Mouse (Mus musculus): ENCODE results near the gene Abca3. TPM values are rescaled to one million over a fixed set of nuclear protein-coding genes. Genes with fewer than 3 reads are reported as not detected.

Abca3 gene
- polyA plus RNA-seq, 1 experiment = 52.2 TPM

DNA sequence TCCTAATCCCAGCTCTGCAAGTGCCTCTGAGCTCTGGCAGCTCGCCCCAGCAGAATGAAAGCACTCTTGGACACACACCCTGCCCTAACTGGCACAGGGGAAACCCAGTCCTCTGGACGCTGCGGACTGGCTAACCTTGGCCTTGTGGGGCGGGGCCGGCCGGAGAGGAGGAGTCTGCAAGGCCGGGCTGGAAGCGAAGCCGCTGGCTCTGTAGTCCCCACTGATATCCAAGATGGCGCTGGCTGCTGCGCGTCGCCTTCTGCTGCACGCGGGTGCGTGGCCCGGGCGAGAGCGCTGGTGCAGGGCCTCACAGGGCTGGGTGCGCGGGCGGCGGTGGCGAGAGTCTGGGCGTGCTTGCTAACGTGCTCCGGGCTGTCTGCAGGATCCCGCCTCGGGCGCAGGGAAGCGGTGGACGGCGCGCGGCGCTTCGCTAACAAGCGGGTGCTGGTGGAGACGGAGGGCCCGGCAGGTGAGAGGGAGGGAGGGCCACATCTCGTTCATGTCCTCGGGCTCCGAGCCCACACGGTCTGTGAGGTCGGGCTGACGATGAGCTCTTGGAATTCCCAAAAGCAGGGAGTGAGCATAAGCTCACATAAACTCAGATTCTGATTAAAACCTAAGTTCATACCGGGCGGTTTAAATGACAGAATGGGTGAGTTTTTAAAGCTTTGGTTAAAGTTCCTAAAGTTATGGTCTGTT, 74.9 kb downstream of the Abca3 start, which contains the start of gene Eci1:
Gene Eci1, plus strand, starts transcription at position 171 of the 699 bp plus-strand sequence.
- TF ChIP-seq CTCF (IDR thresholded peaks at IDR 0.05; ENCODE audit: extremely low read depth, insufficient read depth, low read length) (no peak), POLR2A (IDR thresholded peaks at IDR 0.05; ENCODE audit: extremely low read depth, insufficient read depth, low read length) (peak; percentile 59; the same call in 1 of the 2 replicates)
- H3K4me3 ChIP-seq (ENCODE audit: insufficient read depth, low read length) = peak within 1 kb of the TSS; percentile 49
- peak within 1 kb of the TSS; percentile 90 for H3K27ac ChIP-seq (ENCODE audit: insufficient read depth, low read length)
- no peaks in the 10 kb centered on the region for H3K4me1 ChIP-seq (ENCODE audit: control insufficient read depth, insufficient read depth, low read length)

DNA sequence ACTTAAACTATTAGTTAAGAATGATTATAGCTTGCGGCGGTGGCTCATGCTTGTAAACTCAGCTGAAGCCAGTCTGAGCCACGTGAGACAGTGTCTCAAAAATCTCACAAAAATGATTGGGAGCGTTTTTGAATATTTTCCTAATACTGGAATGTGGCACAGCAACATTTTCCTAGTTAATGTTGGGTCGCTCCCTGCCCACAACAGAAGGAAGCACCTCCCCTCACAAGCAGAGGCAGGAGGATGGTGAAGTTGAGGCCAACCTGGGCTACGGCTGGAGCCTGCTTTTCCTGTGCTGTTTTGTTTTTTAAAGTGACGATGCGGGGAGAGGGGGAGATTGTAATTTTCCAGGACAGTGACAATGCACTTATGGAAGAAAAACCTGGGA, 75.4 kb downstream of the Abca3 start:
- no peak overlapping the region for H3K27ac ChIP-seq (ENCODE audit: insufficient read depth, low read length)
- peak overlapping the region; percentile 49 for H3K4me3 ChIP-seq (ENCODE audit: insufficient read depth, low read length)
- H3K4me1 ChIP-seq (ENCODE audit: control insufficient read depth, insufficient read depth, low read length) = no peaks in the 10 kb centered on the region
- TF ChIP-seq CTCF (IDR thresholded peaks at IDR 0.05; ENCODE audit: extremely low read depth, insufficient read depth, low read length) (no peak), POLR2A (IDR thresholded peaks at IDR 0.05; ENCODE audit: extremely low read depth, insufficient read depth, low read length) (no peak)

DNA sequence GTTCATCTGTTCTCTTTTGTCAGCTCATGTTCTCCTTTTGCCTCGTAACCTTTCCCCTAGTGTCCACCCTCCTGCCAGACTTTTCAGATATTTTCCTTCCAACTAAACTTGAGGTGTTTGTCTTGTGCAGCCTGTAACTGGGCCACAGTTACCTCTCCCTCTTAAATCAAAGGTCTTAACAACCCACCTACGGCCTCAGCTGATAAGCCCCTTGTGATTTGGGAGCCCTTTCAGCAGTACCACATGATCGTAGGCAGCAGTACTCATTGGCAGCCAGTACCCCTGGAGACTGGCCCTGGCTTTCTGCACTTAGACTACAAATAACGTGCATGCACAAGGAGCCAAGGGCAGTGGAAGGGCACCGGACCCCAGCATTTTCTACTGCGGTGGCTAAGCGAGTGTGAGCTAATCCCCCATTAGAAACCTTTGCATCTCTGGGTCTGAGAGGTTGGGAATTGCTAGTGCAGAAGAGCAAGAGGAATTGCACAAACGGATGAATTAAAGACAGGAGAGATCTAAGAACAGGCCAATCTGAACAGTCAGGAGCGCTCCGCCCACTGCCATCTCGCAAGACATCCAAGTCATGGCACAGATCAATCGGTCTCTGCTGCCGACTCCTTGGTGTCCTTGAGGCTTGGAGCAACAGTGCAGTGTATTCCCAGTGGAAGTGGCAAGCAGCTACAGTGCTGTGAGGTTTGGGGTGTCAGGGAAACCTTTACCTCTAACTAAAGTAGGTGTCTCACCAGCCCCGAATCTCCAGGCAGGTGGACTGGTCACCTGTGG, 77.6 kb downstream of the Abca3 start:
- Histone ChIP-seq H3K27ac (ENCODE audit: insufficient read depth, low read length) (peak overlapping the region; percentile 52; the same call in 1 of the 2 replicates), H3K4me3 (ENCODE audit: insufficient read depth, low read length) (no peak overlapping the region), H3K4me1 (ENCODE audit: control insufficient read depth, insufficient read depth, low read length) (no peaks in the 10 kb centered on the region)
- TF ChIP-seq CTCF (IDR thresholded peaks at IDR 0.05; ENCODE audit: extremely low read depth, insufficient read depth, low read length) = no peak
- TF ChIP-seq POLR2A (IDR thresholded peaks at IDR 0.05; ENCODE audit: extremely low read depth, insufficient read depth, low read length) = peak; percentile 28; the same call in 1 of the 2 replicates

DNA sequence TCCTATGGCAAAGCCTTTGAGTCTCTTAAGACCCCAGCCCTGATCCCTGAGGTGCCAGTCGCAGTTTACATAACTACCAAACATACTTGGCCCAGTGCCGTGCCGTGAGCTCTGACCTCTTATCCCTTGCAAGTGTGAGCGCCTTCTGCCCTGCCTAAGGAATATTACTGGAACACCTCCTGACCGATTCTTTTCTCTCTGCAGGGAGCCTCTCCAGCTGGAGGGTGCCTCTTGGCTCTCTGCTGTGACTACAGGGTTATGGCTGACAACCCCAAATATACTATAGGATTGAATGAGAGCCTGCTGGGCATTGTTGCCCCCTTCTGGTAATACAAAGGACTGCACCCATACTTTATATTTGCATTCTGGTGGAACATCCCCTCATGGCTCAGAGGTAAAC, 85.3 kb downstream of the Abca3 start:
- H3K27ac ChIP-seq (ENCODE audit: insufficient read depth, low read length) = no peak overlapping the region
- no peak overlapping the region for H3K4me3 ChIP-seq (ENCODE audit: insufficient read depth, low read length)
- H3K4me1 ChIP-seq (ENCODE audit: control insufficient read depth, insufficient read depth, low read length) = no peaks in the 10 kb centered on the region
- peak; percentile 55 for TF ChIP-seq CTCF (IDR thresholded peaks at IDR 0.05; ENCODE audit: extremely low read depth, insufficient read depth, low read length)
- TF ChIP-seq POLR2A (IDR thresholded peaks at IDR 0.05; ENCODE audit: extremely low read depth, insufficient read depth, low read length) = no peak

DNA sequence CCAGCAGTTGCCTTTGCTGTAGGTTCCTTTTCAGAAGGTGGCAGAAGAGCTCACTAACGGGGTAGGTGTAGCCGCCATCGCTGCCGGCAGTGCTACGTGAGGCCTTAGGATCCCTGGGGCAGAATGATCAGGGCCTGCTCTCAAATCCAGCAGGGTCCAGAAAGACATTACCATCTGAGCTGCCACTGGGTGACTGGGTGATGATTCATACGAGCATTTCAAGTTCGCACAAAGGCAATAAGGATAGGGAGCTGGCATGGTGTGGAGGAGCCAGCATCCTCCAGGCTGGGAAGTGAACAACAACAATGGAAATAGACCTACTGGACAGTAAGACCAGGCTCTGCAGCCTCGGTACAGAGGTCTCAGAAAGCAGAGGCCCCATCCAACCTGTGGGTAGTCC, 88.6 kb downstream of the Abca3 start:
- TF ChIP-seq POLR2A (IDR thresholded peaks at IDR 0.05; ENCODE audit: extremely low read depth, insufficient read depth, low read length) (no peak), CTCF (IDR thresholded peaks at IDR 0.05; ENCODE audit: extremely low read depth, insufficient read depth, low read length) (no peak)
- Histone ChIP-seq H3K4me3 (ENCODE audit: insufficient read depth, low read length) (no peak overlapping the region), H3K27ac (ENCODE audit: insufficient read depth, low read length) (no peak overlapping the region)

DNA sequence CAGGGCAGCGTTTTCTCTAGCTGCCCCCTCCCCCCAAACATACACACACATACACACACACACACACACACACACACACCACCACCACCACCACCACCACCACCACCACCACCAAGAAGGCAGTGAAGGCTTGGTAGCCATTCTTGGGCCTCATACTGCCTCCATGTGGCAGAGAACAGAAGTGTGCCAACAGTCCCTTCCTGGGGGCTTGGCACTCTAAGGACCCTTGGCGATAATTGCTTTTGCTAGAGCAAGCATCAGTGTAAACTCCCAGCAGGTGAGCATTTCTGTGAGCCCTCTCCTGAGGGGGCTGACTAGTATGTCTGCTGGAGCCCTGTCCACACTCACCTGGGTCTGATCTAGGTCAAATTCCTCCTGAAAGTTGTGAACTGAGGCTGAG, 89.4 kb downstream of the Abca3 start:
- TF ChIP-seq CTCF (IDR thresholded peaks at IDR 0.05; ENCODE audit: extremely low read depth, insufficient read depth, low read length) (0 out of 2 replicates have a peak, but pooled peaks have one; percentile 16), POLR2A (IDR thresholded peaks at IDR 0.05; ENCODE audit: extremely low read depth, insufficient read depth, low read length) (no peak)
- no peak overlapping the region for H3K27ac ChIP-seq (ENCODE audit: insufficient read depth, low read length)
- no peaks in the 10 kb centered on the region for H3K4me1 ChIP-seq (ENCODE audit: control insufficient read depth, insufficient read depth, low read length)
- H3K4me3 ChIP-seq (ENCODE audit: insufficient read depth, low read length) = no peak overlapping the region

More for the DNA sequence above, 88.6 kb downstream of the Abca3 start:
- H3K4me1 ChIP-seq (ENCODE audit: control insufficient read depth, insufficient read depth, low read length) = no peaks in the 10 kb centered on the region

DNA sequence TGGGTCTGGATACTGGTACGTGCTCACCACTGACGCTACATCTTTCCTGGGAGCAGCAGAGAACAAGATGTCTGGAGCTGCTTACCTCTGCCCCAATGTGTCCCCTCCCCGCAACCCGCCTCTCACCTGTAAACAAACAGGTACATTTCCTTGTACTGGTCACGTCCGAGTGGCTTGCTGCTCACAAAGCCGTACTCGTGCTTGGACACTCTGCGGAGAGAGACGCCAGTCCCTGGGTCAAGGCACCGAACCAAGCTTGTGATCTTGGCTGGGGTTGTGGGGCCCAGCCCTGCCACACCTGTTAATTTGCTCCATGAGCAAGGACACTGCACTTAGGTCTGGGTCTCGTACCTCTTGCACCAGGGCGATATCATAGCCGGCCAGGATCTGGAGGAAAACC, 90.4 kb downstream of the Abca3 start:
- TF ChIP-seq CTCF (IDR thresholded peaks at IDR 0.05; ENCODE audit: extremely low read depth, insufficient read depth, low read length) (no peak), POLR2A (IDR thresholded peaks at IDR 0.05; ENCODE audit: extremely low read depth, insufficient read depth, low read length) (no peak)
- Histone ChIP-seq H3K27ac (ENCODE audit: insufficient read depth, low read length) (no peak overlapping the region), H3K4me1 (ENCODE audit: control insufficient read depth, insufficient read depth, low read length) (no peaks in the 10 kb centered on the region), H3K4me3 (ENCODE audit: insufficient read depth, low read length) (no peak overlapping the region)

DNA sequence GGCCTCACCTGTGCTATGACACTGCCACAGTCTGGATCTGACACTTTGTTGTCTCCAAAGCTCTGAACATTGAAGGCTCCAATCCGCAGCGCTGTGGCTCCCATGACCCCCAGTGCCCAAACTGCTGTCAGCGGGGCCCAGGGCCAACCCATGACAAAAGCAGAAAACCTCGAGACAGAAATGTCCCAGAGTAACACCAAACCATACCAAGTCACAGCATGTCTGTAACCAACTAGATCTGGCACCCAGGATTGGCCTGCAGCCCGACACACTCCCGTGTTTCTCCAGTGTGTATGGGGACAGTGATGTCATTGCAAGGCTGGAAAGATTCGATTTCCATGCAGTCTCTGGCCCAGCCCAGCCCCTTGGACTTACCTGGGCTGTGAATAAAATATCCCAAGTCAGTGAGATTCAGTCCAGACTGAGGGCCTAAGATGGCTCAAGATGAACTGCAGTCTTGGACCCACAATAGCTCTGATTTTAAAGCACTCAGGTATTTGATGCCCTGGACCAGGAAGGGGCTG, 90.9 kb downstream of the Abca3 start, which contains the start of gene Dnase1l2:
Gene Dnase1l2, minus strand, starts transcription at position 474 of the 524 bp plus-strand sequence.
- no peak within 1 kb of the TSS for H3K4me3 ChIP-seq (ENCODE audit: insufficient read depth, low read length)
- no peak within 1 kb of the TSS for H3K27ac ChIP-seq (ENCODE audit: insufficient read depth, low read length)
- no peaks in the 10 kb centered on the region for H3K4me1 ChIP-seq (ENCODE audit: control insufficient read depth, insufficient read depth, low read length)
- TF ChIP-seq CTCF (IDR thresholded peaks at IDR 0.05; ENCODE audit: extremely low read depth, insufficient read depth, low read length) (no peak), POLR2A (IDR thresholded peaks at IDR 0.05; ENCODE audit: extremely low read depth, insufficient read depth, low read length) (no peak)

DNA sequence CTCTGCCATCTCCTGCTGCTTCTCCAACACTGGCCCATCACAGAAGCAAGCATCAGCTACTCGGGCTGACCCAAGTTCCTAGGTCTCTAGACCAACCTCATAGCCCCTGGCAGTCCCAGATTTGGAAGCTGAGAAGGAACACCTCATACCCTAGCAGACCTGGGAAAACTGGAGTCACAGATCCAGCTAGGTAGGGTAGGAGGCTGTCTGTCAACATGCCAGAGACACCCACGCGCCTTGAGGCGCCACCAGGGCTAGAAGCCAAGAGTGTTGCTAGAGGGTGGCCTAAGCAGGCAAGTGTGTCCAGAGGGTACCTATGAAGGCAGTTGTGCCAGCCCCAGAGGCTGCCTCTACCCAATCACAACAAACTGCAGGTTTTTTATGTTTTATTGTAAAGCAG, 91.7 kb downstream of the Abca3 start:
- Histone ChIP-seq H3K4me3 (ENCODE audit: insufficient read depth, low read length) (no peak overlapping the region), H3K4me1 (ENCODE audit: control insufficient read depth, insufficient read depth, low read length) (no peaks in the 10 kb centered on the region), H3K27ac (ENCODE audit: insufficient read depth, low read length) (no peak overlapping the region)
- TF ChIP-seq POLR2A (IDR thresholded peaks at IDR 0.05; ENCODE audit: extremely low read depth, insufficient read depth, low read length) (no peak), CTCF (IDR thresholded peaks at IDR 0.05; ENCODE audit: extremely low read depth, insufficient read depth, low read length) (no peak)
